Mouse (Mus musculus) lung, embryonic 15.5 days (tissue): ENCODE data around the gene Mindy3. TPM values are rescaled to one million over a fixed set of nuclear protein-coding genes. Genes with fewer than 3 reads are reported as not detected.

Source experiments
- ATAC-seq: fragments of 200-750 bp; cut with Nextera tagmentation; 2 replicates; pipeline ENCODE4 v1.8.0; 2017; ENCODE audit warnings: moderate number of reproducible peaks, borderline replicate concordance; ENCODE audit not compliant: low FRiP score, low TSS enrichment; ENCODE audit errors: extremely low read depth
- H3K27ac ChIP-seq: fragments of 300-500 bp; sonication (generic); 2 replicates; pipeline ENCODE4 v1.5.1; 2015; ENCODE audit warnings: moderate library complexity, mild to moderate bottlenecking, inconsistent platforms
- H3K27me3 ChIP-seq: fragments of 300-500 bp; sonication (generic); 2 replicates; pipeline ENCODE4 v1.6.1; 2015; ENCODE audit warnings: inconsistent platforms
- H3K36me3 ChIP-seq: fragments of 300-500 bp; sonication (generic); 2 replicates; pipeline ENCODE4 v1.6.1; 2015; ENCODE audit warnings: inconsistent platforms
- H3K4me1 ChIP-seq: fragments of 300-500 bp; sonication (generic); 2 replicates; pipeline ENCODE4 v1.6.1; 2015; ENCODE audit warnings: inconsistent platforms
- H3K4me2 ChIP-seq: fragments of 300-500 bp; sonication (generic); 2 replicates; pipeline ENCODE4 v1.6.1; 2015; ENCODE audit warnings: inconsistent platforms, mild to moderate bottlenecking, moderate library complexity
- H3K4me3 ChIP-seq: fragments of 300-500 bp; sonication (generic); 2 replicates; pipeline ENCODE4 v1.5.1; 2015; ENCODE audit warnings: mild to moderate bottlenecking, inconsistent platforms
- H3K9ac ChIP-seq: fragments of 300-500 bp; sonication (generic); 2 replicates; pipeline ENCODE4 v1.6.1; 2015; ENCODE audit warnings: inconsistent platforms
- H3K9me3 ChIP-seq: fragments of 300-500 bp; sonication (generic); 2 replicates; pipeline ENCODE4 v1.6.1; 2016; ENCODE audit warnings: inconsistent platforms
- WGBS: fragments of 180-500 bp; shearing (Covaris S2); methylation state at CpG from one replicate; pipeline ENCODE4 v1.1.7; 2015; 5-methylcytosine and 5-hydroxymethylcytosine counted together
- polyA plus RNA-seq: library from polyadenylated mRNA; unstranded; fragments of >200 nt; fragmentation: Nextera tagmentation; extraction: Ambion mirVana; gene quantifications from 2 replicates; pipeline ENCODE4 v1.2.1, GENCODE M21; 2015

Gene Mindy3
- polyA plus RNA-seq, 1 experiment from 2014 or later = 31.1 TPM

GRCm38 (mm10) chr2:12325417-12325816, 93.9 kb downstream of the Mindy3 start:
- H3K4me3 ChIP-seq = no peak overlapping the region
- no peaks in the 10 kb centered on the region for H3K36me3 ChIP-seq
- H3K4me1 ChIP-seq = peaks cover 28% of the 10 kb centered on the region
- no peaks in the 10 kb centered on the region for H3K9me3 ChIP-seq
- no peak overlapping the region for H3K4me2 ChIP-seq
- no peaks in the 10 kb centered on the region for H3K27me3 ChIP-seq
- peak; percentile 94 for ATAC-seq
- H3K27ac ChIP-seq = peak overlapping the region; percentile 60
- whole genome bisulfite sequencing = 51% methylated on average over 6 of the region's 6 CpGs
- no peak overlapping the region for H3K9ac ChIP-seq

DNA sequence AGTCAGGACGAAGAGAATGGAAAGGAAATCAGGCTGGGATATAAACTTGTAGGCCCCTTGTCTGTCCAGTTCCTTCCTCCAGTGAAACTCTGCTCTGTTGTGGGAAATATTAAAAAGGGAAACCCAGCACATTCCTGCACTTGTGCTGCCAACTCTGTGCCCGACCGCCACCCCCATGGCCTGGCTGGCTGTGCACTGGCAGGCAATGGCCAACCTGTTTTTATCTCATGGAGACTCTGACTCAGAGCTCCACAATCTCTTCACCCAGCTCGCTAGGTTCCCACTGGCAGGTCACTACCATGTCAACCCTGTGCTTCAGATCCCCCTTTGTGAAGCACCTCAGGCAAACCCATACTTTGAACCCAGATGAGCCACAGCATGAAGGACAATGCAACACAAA, 98.4 kb downstream of the Mindy3 start:
- Histone ChIP-seq H3K9ac (no peak overlapping the region), H3K36me3 (no peaks in the 10 kb centered on the region), H3K9me3 (no peaks in the 10 kb centered on the region), H3K4me3 (no peak overlapping the region), H3K27ac (no peak overlapping the region), H3K27me3 (no peaks in the 10 kb centered on the region), H3K4me1 (peaks cover 20% of the 10 kb centered on the region), H3K4me2 (no peak overlapping the region)
- ATAC-seq = no peak
- 91% methylated on average over 4 of the region's 4 CpGs for WGBS

GRCm38 (mm10) chr2:12318715-12319114, 100.6 kb downstream of the Mindy3 start:
- H3K36me3 ChIP-seq = no peaks in the 10 kb centered on the region
- no peaks in the 10 kb centered on the region for H3K9me3 ChIP-seq
- WGBS = 77% methylated on average over 3 of the region's 3 CpGs
- no peaks in the 10 kb centered on the region for H3K27me3 ChIP-seq
- no peak for ATAC-seq
- no peak overlapping the region for H3K4me2 ChIP-seq
- peaks cover 20% of the 10 kb centered on the region; the same call in 1 of the 2 replicates for H3K4me1 ChIP-seq
- H3K4me3 ChIP-seq = no peak overlapping the region
- H3K9ac ChIP-seq = no peak overlapping the region
- H3K27ac ChIP-seq = peak overlapping the region; percentile 75

DNA sequence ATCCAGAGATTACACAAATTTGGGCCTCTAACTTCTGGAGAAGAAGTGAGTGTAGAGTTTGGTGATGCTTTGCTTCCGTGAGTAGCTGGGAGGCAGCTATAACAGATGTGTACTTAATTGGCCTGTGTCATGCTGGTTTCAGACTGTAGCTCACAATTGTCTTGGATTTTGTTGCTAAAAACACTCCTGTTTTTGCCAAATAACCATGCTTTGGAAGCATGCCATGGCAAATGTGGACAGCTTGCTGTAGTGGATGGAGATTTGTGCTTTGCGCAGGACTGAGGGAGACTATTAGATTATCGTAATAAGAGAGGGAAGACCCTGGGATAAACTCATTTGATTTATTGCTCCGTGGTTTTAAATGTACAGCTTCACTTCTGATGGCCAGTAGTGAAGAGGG, 101.2 kb downstream of the Mindy3 start:
- WGBS = 57% methylated on average over 4 of the region's 4 CpGs

DNA sequence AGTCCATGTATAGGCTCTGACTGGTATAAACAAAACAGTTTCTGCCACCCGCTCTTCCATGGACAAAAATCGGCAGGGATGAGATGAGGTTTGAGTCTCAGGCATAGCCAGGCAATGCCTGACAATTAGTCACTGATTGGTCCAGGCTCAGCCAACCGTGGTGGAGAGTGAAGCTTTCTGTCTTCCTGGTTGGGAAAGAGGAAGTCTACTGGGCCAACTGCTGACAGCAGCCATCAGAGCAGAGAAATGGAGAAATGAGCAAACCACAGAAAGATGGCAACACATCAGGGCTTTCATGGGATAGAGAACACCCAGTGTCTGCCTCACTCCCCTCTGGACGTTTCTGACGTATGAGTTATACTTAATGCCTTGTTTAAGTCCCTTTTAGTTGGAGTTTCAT, 101.9 kb downstream of the Mindy3 start:
- Histone ChIP-seq H3K36me3 (no peaks in the 10 kb centered on the region), H3K4me3 (no peak overlapping the region), H3K9me3 (no peaks in the 10 kb centered on the region), H3K27me3 (no peaks in the 10 kb centered on the region), H3K4me1 (peaks cover 20% of the 10 kb centered on the region; the same call in 1 of the 2 replicates), H3K27ac (peak overlapping the region; percentile 75), H3K4me2 (no peak overlapping the region), H3K9ac (no peak overlapping the region)
- 33% methylated on average over 5 of the region's 5 CpGs for WGBS
- peak; percentile 81; the same call in 1 of the 2 replicates for ATAC-seq

More for the DNA sequence above, 101.2 kb downstream of the Mindy3 start:
- H3K4me3 ChIP-seq = no peak overlapping the region
- H3K27ac ChIP-seq = peak overlapping the region; percentile 75
- peak; percentile 24; the same call in 1 of the 2 replicates for ATAC-seq
- no peaks in the 10 kb centered on the region for H3K27me3 ChIP-seq
- no peak overlapping the region for H3K4me2 ChIP-seq
- H3K9me3 ChIP-seq = no peaks in the 10 kb centered on the region
- H3K4me1 ChIP-seq = peaks cover 20% of the 10 kb centered on the region; the same call in 1 of the 2 replicates
- no peaks in the 10 kb centered on the region for H3K36me3 ChIP-seq
- no peak overlapping the region for H3K9ac ChIP-seq

GRCm38 (mm10) chr2:12316361-12316760, 102.9 kb downstream of the Mindy3 start:
- 24% methylated on average over 7 of the region's 7 CpGs for WGBS
- H3K36me3 ChIP-seq = no peaks in the 10 kb centered on the region
- H3K4me1 ChIP-seq = peaks cover 20% of the 10 kb centered on the region; the same call in 1 of the 2 replicates
- H3K9me3 ChIP-seq = no peaks in the 10 kb centered on the region
- H3K27me3 ChIP-seq = no peaks in the 10 kb centered on the region
- ATAC-seq = peak; percentile 90
- H3K9ac ChIP-seq = no peak overlapping the region
- peak overlapping the region; percentile 82 for H3K27ac ChIP-seq
- H3K4me2 ChIP-seq = no peak overlapping the region
- no peak overlapping the region for H3K4me3 ChIP-seq

DNA sequence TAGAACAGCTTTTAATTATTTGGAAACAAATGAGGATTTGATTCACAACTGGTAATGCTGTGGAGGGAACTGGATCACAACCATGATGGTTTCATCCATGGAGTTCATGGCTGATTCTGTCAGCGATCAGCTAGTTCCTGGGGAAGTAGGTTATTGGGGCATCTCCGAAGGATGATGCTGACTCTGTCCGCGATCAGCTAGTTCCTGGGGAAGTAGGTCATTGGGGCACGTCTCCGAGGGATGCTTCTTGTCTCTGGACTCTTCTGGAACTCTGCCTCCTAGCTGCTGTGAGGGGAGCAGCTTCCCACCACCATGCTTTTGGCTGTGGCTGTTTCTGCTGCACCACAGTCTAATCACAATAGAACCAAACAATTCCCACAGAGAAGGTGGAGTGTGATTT, 105.2 kb downstream of the Mindy3 start:
- Histone ChIP-seq H3K27ac (no peak overlapping the region), H3K27me3 (no peaks in the 10 kb centered on the region), H3K4me3 (no peak overlapping the region), H3K9me3 (no peaks in the 10 kb centered on the region), H3K9ac (no peak overlapping the region), H3K4me1 (peaks cover 21% of the 10 kb centered on the region; the same call in 1 of the 2 replicates), H3K4me2 (no peak overlapping the region), H3K36me3 (no peaks in the 10 kb centered on the region)
- 71% methylated on average over 6 of the region's 6 CpGs for WGBS
- no peak for ATAC-seq

DNA sequence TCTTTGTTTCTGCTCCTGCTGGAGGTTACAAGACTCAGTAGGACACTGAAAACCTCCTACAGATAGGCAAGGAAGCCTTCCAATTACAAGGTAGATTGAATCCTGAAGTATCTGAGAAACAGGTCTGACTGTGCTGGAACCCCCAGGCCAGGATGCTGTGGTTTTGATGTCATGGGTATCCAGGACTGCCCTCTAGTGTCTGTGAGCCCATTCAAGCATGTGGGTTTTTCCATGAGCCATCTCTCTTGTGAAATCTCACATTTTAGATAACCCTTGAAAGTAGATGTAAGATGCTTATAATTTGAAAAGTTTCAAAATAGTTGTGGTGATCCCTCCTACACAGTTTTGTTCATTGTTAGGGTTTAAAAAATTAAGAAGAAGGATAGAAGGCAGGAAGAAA, 110.8 kb downstream of the Mindy3 start:
- no peak overlapping the region for H3K4me3 ChIP-seq
- H3K27ac ChIP-seq = no peak overlapping the region
- no peaks in the 10 kb centered on the region for H3K9me3 ChIP-seq
- no peaks in the 10 kb centered on the region for H3K36me3 ChIP-seq
- ATAC-seq = no peak
- H3K4me2 ChIP-seq = no peak overlapping the region
- peaks cover 18% of the 10 kb centered on the region for H3K4me1 ChIP-seq
- no peaks in the 10 kb centered on the region for H3K27me3 ChIP-seq
- no peak overlapping the region for H3K9ac ChIP-seq

GRCm38 (mm10) chr2:12307311-12307710, 112.0 kb downstream of the Mindy3 start:
- Histone ChIP-seq H3K9me3 (no peaks in the 10 kb centered on the region), H3K36me3 (no peaks in the 10 kb centered on the region), H3K27me3 (no peaks in the 10 kb centered on the region), H3K27ac (no peak overlapping the region), H3K4me3 (no peak overlapping the region), H3K9ac (no peak overlapping the region), H3K4me1 (peaks cover 18% of the 10 kb centered on the region), H3K4me2 (no peak overlapping the region)
- ATAC-seq = no peak

DNA sequence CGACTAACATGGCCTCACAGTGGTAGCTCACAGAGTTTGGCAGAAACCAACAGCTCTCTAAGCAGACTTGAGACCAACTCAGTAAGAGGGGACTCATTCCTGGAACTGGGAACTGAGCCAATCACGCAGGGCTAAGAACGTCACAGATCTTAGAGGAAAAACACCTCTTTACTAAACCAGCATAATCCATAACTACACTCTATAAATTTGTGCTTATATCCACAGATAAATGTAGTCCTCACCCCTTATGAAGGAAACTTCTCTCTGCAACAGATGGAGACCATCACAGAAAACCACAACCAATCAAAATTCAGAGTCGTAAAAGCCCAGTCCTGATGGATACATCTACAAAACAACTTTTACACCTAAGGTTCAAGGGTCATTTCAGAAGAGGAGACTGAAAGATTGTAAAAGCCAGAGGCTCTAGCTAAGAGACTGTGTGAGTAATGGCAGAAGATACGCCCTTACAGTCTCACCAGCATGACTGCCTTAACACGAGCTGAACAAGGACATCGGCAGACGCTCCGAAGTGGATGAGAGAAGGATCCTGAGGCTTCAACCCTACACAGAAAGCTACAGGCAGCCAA, 114.1 kb downstream of the Mindy3 start:
- Histone ChIP-seq H3K27ac (peak overlapping the region; percentile 80), H3K9me3 (no peaks in the 10 kb centered on the region), H3K4me1 (peaks cover 24% of the 10 kb centered on the region), H3K4me3 (no peak overlapping the region), H3K27me3 (peaks cover 14% of the 10 kb centered on the region), H3K36me3 (no peaks in the 10 kb centered on the region), H3K4me2 (no peak overlapping the region), H3K9ac (no peak overlapping the region)
- ATAC-seq = peak; percentile 64
- 26% methylated on average over 9 of the region's 9 CpGs for WGBS

DNA sequence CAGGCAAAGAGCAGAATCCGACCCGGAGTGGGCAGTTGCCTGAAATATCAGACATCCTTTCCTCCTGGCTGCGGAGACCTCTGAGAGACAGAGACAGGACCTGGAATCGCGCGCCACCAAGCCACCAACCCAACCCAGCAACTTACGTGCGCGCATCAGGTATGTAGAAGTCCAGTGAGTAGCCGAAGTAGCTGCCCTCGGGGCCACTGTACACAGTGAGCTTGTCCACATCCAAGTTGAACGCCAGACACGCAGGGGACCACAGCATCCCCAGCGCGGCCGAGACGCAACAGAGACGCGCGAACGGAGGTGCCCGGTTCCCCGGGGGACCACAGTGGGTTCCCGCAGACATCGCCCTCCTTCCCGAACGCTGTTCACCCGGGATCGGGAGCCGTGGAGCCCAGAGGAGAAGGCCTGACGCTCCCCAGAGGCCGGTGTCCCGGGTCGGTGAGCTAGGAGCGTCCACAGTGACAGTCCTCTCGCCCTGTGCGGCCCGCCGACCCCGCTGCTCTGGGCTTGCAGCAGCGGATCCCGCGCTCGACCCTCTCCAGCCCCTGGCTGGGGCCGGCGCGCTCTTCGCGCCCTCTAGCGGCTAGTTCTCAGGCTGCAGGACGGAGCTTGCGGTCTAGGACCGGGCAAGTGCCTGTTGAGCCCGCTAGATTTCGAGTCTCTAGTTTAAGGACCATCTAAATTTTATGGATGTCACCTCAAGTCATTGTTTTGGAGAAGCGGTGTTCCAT, 117.7 kb downstream of the Mindy3 start, which contains the start of gene Itga8:
Gene Itga8 (minus strand): TSS at position 492 of the 740 bp plus-strand sequence.
- H3K9ac ChIP-seq = peak within 1 kb of the TSS; percentile 71
- no peaks in the 10 kb centered on the region for H3K36me3 ChIP-seq
- peaks cover 14% of the 10 kb centered on the region for H3K27me3 ChIP-seq
- under 1% methylated on average over 56 of the region's 56 CpGs for WGBS
- peaks cover 15% of the 10 kb centered on the region for H3K4me1 ChIP-seq
- peak; percentile 88 for ATAC-seq
- H3K27ac ChIP-seq = peak within 1 kb of the TSS; percentile 51
- H3K9me3 ChIP-seq = no peaks in the 10 kb centered on the region
- H3K4me2 ChIP-seq = peak within 1 kb of the TSS; percentile 92
- H3K4me3 ChIP-seq = peak within 1 kb of the TSS; percentile 66
